Mouse (Mus musculus) right cerebral cortex, adult 18-20 months (tissue): ENCODE measurements around the gene Nploc4.

Source experiments
- DNase-seq: peaks from one replicate; pipeline ENCODE4 v3.0.0; 2022; ENCODE audit warnings: mixed read lengths

The Nploc4 gene

DNA sequence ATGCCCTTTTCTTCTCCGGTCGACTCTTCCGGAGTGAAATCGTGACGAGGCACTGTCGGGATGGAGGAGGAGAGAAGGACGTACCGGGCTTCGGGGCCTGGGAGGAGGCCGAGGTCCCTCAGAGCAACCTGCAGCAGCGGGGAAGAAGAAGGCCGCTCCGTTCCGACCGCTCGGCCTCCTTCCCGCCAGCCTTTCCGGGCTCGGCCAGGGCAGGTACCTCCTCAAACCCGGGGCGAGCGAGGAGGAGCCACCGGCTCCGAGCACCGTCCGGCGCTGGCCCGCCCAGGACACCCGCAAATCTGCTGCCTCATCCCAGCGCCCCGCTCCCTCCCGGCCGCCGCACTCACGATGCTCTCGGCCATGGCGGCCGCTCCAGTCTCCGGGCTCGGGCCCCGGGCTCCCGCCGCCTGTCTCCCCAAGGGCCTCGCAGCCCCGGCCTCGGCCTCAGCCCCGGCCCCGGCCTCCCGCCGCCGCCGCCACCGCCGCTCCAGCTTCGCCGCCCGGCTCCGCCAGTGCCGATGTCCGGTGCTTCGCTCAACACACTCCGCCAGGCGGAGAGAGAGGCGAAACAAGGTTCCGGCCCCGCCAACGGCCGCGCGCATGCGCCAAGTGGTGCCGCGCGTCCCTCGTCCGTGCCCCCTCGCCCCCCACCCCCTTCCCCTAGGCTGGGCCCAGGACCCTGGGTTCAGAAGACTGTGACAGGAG, at the start of gene Nploc4:
Nploc4 (minus strand) TSS at position 557 of the 705 bp plus-strand sequence.
- peak; percentile 87 for DNase-seq

DNA sequence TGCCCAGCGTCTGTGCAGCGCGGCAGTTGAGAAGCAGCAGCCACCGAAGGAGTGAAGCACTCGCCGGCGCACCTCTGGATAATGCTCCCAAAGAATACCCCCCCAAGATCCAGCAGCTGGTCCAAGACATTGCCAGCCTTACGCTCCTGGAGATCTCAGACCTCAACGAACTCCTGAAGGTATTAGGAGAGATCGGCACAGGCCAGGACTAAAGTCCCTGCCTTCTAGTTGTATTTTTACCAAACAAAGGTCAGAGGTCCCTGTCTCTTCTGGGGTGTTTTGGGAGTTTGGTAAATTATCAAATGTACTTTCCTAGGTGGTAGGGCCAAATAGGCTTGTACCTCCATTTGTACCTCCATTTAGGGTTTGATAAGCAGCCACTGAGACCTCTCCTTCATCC, 47.7 kb upstream of the Nploc4 start:
- no peak for DNase-seq

DNA sequence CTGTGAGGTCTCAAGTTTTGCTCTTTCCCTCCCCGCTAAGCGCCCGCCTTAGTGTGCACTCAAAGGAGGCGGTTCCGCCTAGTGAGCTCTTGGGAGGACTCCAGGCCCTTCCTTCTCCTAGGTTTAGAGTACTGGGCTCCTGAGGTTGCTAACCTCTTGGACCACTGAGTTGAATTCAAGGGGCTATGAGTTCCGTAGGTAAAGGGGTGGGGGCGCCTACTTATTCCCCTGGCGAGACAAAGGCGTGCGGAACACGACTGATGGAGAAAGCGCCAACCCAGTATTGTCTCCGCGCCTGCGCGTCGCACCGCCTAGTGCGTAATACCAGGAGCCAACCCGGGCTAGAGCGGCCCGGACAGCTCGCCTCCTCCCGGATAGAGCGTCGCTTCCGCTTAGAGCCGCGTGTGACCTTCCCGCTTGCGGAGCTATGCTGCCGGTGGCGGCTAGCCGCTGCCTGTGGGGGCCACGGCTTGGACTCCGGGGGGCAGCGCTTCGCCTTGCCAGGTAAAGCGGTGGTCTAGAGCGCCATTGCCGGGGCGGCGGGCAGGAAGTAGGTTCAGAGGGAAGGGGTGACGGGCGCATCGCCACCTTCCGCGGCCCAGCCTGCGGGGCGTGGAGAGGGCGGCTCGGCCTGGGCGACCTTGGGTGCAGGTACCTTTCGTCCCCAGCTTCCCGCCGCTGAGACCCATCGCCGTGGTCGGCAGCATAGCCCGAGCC, 46.9 kb upstream of the Nploc4 start, which contains the start of gene Mrpl12:
Mrpl12 (plus strand) TSS at position 349 of the 717 bp plus-strand sequence.
- peak; percentile 93 for DNase-seq

DNA sequence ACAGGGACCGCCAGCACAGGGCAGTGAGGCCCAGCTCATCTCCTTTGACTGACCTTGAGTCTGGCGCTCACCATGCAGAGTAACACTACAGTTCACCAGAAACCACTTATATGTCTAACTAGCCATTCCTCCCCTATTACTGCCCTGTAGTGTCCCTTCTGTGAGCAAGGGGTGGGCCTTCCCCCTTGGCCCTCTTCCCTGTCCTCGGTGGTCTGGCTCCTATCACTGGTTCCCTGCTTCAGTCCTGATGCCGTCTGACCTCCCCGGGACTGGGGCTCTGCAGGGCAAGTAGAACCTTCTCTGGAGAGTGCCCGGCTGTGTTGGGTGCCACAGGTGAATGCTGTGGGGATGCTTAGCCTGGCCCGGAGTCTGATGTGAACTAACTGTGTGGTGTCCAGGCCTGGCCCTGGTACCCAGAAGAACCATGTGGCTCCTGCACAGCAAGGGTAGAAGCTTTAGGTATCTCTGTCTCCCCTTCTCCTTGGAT, 46.0 kb upstream of the Nploc4 start:
- no peak for DNase-seq

DNA sequence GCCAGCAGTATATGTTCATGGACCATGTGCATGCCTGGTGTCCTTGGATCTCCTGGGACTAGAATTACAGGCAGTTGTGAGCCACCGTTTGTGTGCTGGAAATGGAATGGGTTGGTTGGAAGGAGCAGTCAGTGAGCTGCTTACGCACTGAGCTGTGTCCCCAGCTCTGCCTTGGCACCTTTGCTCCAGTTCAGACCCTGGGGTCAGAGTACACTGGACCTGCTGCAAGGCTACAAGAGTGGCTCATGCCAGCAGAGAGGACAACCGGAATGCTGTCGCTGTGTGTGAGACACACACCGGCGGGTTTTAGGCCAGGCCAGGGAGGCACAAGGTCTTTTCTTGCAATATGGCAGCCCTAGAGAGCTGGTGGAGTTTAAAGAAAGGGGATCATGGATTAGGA, 34.5 kb upstream of the Nploc4 start:
- DNase-seq: no peak

DNA sequence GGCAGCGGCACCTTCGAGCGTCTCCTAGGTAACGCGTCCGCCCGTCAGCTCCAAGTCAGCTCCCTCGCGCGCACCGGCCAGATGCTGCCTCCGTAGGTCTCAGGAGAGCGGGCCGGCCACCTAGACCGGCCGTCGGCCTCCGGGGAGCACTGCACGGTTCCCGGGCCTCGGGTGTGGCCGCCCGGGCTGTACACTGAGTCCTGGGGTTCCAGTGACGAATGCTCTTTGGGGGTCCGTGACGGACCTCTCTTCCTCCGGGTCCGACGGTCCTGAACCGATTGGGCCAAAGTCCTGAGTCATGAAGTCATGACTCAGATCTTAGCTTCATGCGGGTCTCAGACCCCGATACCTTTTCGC, 30.2 kb upstream of the Nploc4 start:
- no peak for DNase-seq

DNA sequence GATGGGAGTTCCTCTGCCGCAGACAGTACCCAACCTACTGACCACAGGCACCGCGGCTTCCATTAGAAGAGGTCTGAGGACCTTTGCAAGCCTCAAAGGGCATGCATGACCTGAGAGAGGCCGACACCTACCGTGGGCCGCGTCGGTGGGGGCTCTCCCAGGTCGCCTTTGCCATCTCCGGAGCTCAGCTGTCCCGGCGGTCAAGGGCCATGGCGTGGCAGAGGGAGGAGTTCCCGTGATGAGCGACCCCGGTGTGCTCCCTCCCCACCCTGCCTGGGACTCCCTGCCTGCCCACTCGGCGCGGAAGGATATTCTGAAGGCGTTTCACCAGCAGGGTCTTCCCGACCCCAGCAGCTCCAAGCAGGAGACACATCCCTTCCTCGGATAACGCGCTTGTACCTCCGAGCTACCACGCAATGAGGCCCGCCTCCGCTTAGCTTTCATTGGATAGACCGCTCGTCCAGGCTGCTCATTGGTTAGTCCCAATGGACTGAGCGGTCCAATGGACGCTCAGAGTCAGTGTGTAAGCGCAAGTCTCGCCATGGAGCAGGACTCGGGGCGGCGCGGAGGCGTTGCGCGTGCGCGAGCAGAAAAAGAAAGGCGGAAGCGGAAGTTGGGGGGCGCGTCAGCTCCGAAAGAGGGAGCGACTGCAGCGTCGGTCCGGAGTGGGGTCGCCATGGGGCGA, 29.7 kb upstream of the Nploc4 start, which contains the start of gene Arl16:
Arl16 (minus strand) TSS at position 557 of the 685 bp plus-strand sequence.
- DNase-seq: peak; percentile 96

DNA sequence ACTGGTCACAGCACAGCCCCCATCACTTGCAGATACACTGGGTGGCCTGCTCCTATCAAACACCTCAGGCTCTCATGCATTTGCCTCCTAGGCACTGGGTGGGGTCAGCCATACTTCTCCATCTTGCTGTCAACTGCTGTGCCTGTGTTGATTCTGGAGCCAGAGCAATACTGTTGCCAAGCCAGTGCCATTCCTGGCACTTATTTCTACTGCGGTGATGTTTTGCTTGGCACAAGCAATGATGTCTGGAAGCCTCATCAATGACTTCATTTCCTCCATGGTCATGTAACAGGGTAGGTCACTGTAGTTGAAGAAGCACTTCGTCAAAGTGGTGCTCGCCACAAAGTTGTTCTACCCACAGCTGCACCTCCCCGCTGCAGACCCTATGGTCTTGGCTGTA, 28.0 kb upstream of the Nploc4 start:
- no peak for DNase-seq

DNA sequence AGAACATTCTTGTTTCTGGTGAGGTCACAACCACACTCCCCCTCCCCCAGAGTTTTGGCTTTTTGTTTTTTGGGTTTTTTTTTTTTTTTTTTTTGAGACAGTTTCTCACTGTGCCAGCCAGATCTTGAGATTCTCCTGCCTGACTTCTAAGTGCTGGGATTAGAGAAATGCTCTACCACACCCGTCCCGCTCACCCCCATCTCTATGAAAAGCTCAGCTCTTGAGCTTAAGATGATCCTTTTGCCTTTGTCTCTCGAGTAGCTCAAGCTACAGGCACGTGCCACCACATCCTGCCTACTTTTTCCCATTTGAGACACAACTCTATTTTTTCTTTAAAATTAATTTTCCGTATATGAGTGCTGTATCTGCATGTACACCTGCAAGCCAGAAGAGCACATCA, 26.9 kb upstream of the Nploc4 start:
- DNase-seq: no peak

DNA sequence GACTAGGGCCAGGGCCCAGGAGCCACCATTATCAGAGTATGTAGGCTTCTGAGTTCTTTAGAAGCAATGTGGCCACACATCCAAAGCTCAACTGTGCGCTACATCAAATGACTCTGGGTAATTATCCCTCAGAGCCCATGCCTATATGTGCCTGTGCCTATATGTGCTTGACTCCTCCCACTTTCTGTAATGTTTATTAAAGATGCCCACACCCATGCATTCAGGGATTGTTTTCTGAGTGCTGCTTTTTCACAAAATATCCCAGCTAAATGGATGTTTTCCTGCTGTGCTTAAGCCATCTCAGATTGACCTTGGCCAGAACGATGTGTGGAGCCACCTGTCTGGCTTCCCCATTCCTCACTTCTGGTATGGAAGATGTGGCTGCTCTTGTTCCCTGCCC, 26.0 kb upstream of the Nploc4 start:
- DNase-seq: no peak

DNA sequence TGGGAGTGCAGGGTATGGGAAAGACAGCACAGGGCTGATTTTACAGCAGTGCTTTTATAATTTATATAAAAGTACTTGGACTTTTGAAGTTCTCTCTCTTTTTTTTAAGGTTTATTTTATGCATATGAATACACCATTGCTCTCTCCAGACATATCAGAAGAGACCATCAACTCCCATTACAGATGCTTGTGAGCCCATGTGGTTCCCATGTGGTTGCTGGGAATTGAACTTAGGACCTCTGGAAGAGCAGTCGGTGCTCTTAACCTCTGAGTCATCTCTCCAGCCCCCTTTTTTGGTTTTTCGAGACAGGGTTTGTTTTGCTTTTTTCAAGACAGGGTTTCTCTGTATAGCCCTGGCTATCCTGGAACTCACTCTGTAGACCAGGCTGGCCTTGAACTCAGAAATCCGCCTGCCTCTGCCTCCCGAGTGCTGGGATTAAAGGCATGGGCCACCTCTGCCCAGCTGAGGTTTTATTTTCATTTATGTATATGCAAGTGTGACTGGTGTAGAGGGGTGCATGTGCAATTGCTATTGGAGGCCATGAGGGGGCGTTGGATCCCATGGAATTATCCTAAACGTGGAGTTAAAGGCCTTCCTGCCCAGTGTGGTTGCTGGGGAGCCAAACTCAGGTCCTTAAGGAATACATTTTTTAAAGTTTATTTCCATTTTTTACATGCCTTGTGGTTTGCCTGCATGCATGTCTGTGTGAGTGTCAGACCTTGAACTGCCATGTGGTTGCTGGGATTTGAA, 21.5 kb upstream of the Nploc4 start:
- DNase-seq: no peak

DNA sequence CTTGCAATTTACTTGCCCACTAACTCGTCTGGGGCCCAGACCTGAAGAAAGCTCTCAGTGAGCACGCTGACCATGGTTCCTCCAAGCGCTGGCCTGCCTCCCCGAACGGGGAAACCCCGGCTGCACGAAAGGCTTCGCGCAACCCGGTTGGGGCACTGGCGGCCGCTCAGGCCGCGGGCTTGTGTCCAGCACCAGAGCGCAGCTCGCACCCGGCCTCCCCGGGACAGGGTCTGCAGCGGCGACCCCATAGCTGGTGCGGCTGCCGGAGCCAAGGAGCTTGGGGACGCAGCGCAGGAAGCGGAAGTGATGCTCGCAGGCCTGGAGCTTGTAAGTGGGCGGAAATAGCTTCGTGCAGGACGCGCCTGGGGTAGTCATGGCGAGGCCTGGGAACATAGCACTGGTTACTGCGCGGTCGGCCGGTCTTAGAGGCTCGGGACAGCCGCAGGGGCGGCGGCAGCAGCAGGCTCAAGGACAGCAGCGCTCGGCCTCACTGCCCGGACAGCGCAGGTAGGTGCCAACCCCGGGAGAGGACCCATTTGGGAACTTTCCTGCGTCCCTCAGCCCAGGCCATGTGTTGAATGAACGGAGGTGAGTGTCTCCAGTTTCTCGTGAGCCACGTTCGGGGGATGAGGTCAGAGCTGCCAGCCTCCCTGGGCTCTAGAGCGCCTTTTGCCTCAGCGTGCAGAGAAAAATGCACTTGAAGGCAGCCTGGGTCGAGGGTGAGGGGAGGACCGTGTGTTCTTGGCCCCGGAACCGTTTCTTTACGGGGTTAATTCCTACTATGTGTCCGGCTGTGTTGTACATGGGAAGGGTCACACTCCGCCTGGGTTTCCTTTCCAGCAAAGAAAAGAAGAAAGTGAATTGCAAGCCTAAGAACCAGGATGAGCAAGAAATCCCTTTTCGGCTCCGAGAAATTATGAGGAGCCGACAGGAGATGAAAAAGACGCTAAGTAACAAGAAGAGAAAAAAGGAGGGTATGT, 20.6 kb upstream of the Nploc4 start, which contains the start of the genes Oxld1 and Ccdc137:
Oxld1 (minus strand) TSS at position 297 of the 980 bp plus-strand sequence.
Ccdc137 (plus strand) TSS at position 344 of the 980 bp plus-strand sequence.
- DNase-seq: peak; percentile 76

DNA sequence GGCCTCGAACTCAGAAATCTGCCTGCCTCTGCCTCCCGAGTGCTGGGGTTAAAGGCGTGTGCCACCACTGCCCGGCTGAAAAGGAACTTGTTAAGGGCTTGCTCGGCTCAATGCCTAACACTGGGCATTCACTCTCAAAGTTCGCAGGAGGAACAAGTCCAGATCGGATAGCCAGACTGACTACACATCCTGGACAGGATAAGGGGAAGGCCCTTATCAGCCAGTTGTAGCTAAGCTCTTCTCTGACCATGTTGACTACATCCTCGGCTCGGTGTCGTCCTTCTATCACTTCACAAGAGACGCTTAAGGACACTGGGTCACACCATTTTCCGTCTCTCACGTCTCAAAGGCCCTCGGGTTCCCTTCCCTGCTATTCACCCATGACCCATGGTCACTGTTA, 19.9 kb upstream of the Nploc4 start:
- DNase-seq: no peak

DNA sequence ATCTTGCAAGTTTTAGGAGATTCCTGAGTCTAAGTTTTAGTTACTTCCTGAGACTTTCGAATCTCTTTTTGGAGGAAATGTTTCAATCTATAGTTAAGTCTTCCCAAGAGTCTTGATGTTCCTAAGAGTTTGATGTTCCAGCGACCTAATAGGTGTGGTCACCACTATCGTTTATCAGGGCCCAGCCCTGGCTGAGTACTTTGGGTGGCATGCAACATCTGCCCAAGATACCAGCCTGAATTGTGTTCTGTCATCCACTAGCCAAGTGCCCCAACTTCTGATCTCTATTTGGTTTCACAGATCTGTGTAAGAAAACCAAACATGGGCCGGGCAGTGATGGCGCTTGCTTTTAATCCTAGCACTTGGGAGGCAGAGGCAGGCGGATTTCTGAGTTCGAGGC, 17.9 kb upstream of the Nploc4 start:
- no peak for DNase-seq

DNA sequence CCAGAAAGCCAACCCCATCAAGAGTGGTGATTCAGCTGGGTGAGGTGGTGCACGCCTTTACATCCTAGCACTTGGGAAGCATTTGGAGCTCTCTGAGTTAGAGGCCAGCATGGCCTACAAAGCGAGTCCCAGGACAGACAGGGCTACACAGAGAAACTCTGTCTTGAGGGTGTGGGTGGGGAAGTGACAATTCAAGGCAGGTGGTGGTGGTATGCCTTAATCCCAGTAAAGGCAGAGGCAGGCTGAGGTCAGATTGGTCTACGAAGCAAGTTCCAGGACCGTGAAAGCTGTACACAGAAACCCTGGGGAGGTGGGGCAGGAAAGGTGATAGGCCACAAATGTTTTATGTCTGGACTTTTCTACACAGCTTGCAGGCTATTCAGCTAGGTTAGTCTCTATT, 17.5 kb upstream of the Nploc4 start:
- DNase-seq: no peak

DNA sequence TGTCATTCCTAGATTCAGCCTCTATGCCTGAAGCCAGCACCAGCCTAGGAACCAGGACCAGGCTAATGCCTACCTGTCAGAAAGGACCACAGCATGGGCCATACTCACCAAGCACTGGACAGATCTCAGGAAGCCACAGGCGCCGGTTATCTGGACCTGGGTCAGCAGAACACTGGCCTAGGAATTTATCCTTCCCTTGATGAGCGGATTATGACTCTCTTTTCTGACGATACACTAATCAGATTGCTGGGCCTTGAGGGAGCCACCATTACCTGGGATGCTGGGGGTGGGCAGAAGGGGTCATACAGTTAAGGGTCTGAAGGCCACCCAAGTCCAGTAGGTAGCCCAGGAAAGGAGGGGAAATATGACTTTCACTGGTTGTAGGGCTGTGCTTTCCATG, 15.8 kb upstream of the Nploc4 start, which contains the start of gene Pde6g:
Pde6g (minus strand) TSS at position 195 of the 400 bp plus-strand sequence.
- no peak for DNase-seq

DNA sequence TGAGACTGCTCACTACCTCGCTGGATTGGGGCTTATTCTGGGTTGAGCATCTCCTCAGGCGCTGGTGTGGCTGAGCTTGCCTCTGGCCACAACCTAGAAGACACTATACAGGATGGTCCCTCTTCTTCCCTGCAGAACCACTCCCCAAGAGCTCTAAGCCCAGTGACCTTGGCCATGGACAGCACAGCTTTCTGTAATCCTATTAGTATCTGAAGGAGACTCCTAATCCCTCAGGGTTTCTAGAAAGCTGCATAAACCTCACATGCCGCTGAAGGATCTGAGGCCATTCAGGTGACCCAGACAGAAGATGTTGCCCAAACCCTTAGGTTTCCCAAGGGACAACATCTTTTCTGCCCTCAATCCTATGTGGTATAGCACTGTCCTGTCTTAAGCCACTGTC, 14.7 kb upstream of the Nploc4 start:
- DNase-seq: no peak

DNA sequence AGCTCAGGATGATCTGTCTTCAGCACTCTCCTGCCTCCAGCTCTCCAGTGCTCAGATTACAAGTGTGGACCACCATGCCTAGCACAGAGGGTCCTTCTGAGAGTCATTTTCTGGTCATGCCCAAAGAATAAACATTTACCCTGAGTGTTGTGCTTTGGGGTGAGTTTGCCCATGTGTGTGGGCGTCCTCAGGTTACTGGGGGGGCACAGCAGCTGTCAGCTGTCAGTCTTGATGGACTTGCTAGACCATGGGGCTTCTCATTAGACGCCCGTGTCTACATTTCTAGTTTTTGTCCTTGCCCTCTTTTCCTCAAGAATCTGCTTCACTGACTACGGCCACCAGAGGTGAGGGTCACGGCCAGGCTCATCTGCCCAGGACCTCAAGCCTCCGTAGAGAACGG, 9.7 kb upstream of the Nploc4 start:
- no peak for DNase-seq

DNA sequence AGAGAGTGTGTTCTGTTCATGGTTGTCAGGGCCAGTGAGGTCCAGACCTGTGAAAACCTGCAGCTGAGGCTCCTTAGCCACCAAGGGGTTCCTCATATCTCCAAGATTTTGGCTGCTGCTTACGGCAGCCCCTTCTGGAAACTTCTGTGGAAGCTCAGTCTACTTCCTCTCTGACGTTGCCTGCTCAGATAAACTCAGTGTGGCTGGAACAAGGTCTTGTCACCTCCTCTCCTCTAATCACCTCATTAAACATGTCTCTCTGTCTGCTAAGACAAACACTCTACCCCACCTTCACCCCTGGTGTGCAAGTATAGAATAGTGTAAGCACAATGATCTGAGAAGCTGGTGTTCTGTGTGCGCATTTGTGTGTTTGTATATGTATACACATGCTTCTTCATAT, 8.0 kb upstream of the Nploc4 start:
- DNase-seq: no peak

DNA sequence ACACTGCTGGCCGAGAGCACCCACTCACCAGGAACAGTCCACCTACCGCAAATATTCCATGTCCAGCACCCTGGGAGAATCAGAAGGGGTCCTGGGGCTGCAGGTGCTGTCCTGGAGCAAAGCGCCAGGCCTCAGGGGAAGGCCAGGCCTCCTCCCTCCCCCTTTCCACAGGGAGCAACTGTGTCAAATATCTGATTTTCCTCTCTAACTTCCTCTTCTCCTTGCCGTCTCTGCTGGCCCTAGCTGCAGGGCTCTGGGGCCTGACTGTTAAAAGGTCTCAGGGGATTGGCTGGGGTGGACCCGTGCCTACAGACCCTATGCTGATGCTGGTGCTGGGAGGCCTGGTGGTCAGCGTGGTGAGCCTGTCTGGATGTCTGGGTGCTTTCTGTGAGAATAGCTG, 6.6 kb upstream of the Nploc4 start:
- no peak for DNase-seq

DNA sequence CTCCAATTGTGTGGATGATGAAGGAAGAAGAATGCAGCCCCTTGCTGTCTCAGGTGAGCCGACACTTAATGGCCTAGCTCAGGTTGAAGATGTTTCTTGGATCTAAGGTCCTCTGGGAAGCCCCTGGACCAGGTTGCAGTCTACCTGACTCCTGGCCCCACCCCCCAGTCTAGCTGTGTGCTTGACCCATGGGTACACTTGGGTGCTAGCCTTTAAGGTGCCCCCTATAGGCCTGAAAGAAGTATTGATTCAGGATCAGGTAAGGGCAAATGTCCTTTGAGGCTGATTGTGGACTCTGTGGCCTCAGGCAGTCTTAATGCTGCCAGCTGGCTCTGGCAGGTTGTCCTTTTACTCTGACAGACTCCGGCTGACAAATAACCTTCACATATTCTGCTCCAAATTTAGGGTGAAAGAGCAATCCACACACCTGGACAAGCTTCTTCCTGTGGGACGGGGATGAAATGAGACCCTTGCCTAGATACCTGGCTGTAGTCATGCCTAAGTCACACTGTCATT, 5.3 kb upstream of the Nploc4 start:
- DNase-seq: no peak
